Mouse (Mus musculus) midbrain, embryonic 11.5 days (tissue): Measurements from ENCODE around the gene Ngly1. TPM values are rescaled to one million over a fixed set of nuclear protein-coding genes. Genes with fewer than 3 reads are reported as not detected.

Source experiments
- ATAC-seq: fragments of 200-750 bp; cut with Nextera tagmentation; 2 replicates; pipeline ENCODE4 v1.8.0; 2017; ENCODE audit warnings: moderate TSS enrichment, moderate library complexity; ENCODE audit not compliant: low FRiP score
- DNase-seq: peaks from one replicate; pipeline ENCODE4 v3.0.0; 2015; ENCODE audit warnings: low spot score; ENCODE audit errors: missing footprints
- H3K27ac ChIP-seq: fragments of 300-500 bp; sonication (generic); 2 replicates; pipeline ENCODE4 v1.5.1; 2014; ENCODE audit warnings: low read depth, low read length
- H3K27me3 ChIP-seq: fragments of 300-500 bp; sonication (generic); 2 replicates; pipeline ENCODE4 v1.6.1; 2014; ENCODE audit warnings: mild to moderate bottlenecking, low read length, moderate library complexity, mixed read lengths; ENCODE audit not compliant: control insufficient read depth, insufficient read depth
- H3K36me3 ChIP-seq: fragments of 300-500 bp; sonication (generic); 2 replicates; pipeline ENCODE4 v1.6.1; 2014; ENCODE audit warnings: mild to moderate bottlenecking, low read length, moderate library complexity, mixed read lengths; ENCODE audit not compliant: control insufficient read depth, insufficient read depth
- H3K4me1 ChIP-seq: fragments of 300-500 bp; sonication (generic); 2 replicates; pipeline ENCODE4 v1.6.1; 2014; ENCODE audit warnings: low read length; ENCODE audit not compliant: control insufficient read depth, insufficient read depth
- H3K4me2 ChIP-seq: fragments of 300-500 bp; sonication (generic); 2 replicates; pipeline ENCODE4 v1.6.1; 2014; ENCODE audit warnings: mild to moderate bottlenecking, moderate library complexity
- H3K4me3 ChIP-seq: fragments of 300-500 bp; sonication (generic); 2 replicates; pipeline ENCODE4 v1.5.1; 2014; ENCODE audit warnings: low read depth, low read length
- H3K9ac ChIP-seq: fragments of 300-500 bp; sonication (generic); 2 replicates; pipeline ENCODE4 v1.6.1; 2014; ENCODE audit warnings: low read length
- H3K9me3 ChIP-seq: fragments of 300-500 bp; sonication (generic); 2 replicates; pipeline ENCODE4 v1.6.1; 2016; ENCODE audit warnings: low read length; ENCODE audit not compliant: control insufficient read depth
- WGBS: fragments of 180-500 bp; shearing (Covaris S2); extraction: QIAGEN DNeasy Blood & Tissue Kit; methylation state at CpG from one replicate; pipeline ENCODE4 v1.1.7; 2014; 5-methylcytosine and 5-hydroxymethylcytosine counted together
- polyA plus RNA-seq: library from polyadenylated mRNA; unstranded; fragments of >200 nt; fragmentation: Nextera tagmentation; extraction: Ambion mirVana; gene quantifications from 2 replicates; pipeline ENCODE4 v1.2.1, GENCODE M21; 2014

The Ngly1 gene
- polyA plus RNA-seq, 1 experiment from 2014 or later = 22.0 TPM

DNA sequence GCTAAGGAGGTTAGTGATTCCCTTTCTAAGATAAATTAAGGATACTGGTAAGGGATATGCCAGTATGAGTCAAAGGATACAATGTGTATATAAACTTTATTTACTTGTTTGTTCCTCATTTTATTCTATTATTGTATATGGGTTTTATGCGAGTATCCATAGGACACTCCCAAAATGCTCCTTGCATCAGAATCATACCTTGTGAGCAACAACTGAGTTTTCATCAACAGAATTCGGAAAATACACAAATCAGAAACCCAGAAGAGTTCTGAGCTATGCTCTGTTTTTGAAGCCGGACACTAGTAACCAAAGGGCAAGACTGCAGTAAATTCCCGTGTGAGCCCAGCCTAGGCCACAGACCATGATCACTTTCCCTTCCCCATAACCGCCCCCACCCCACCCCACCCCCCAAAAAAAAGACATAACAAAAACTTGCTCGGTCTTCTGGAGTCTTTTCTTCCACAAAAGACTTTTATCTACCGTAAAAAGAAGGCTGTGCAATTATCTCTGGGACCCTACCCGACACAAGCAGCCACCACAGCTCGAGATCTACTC is 400 bp upstream of the Ngly1 start:
- peak; percentile 87 for DNase-seq
- no peaks in the 10 kb centered on the region for H3K36me3 ChIP-seq
- H3K9ac ChIP-seq = peak overlapping the region; percentile 91
- peak; percentile 26; the same call in 1 of the 2 replicates for ATAC-seq
- no peaks in the 10 kb centered on the region for H3K27me3 ChIP-seq
- H3K4me3 ChIP-seq = peak overlapping the region; percentile 69
- H3K4me1 ChIP-seq = peaks cover 7% of the 10 kb centered on the region
- peak overlapping the region; percentile 77 for H3K4me2 ChIP-seq
- WGBS = 19% methylated on average over 9 of the region's 9 CpGs
- H3K27ac ChIP-seq = no peak overlapping the region
- no peaks in the 10 kb centered on the region for H3K9me3 ChIP-seq

DNA sequence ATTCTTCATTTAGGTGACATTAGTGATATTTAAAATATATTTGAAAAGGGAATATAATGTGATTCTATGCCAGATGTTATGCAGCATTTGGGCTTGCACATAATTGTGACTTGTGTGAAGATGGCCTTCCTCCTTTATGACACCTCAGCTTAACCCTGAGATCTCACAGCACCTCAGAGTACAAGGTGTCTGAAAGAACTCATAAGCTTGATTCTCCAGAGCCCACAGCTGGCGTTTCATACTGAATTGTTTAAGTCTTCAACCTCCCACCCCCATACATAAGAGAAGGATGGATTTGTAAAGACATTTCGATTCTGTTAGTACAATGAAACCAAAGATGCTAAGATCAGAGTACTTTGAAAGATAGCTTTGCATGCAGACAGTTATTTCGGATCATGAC is 1.0 kb downstream of the Ngly1 start:
- no peaks in the 10 kb centered on the region for H3K9me3 ChIP-seq
- 69% methylated on average over 3 of the region's 3 CpGs for WGBS
- peaks cover 5% of the 10 kb centered on the region for H3K4me1 ChIP-seq
- peak overlapping the region; percentile 91 for H3K9ac ChIP-seq
- H3K4me2 ChIP-seq = peak overlapping the region; percentile 77
- ATAC-seq = no peak
- H3K27ac ChIP-seq = no peak overlapping the region
- H3K4me3 ChIP-seq = peak overlapping the region; percentile 69; the same call in 1 of the 2 replicates
- H3K27me3 ChIP-seq = no peaks in the 10 kb centered on the region
- DNase-seq = peak; percentile 81
- H3K36me3 ChIP-seq = no peaks in the 10 kb centered on the region

DNA sequence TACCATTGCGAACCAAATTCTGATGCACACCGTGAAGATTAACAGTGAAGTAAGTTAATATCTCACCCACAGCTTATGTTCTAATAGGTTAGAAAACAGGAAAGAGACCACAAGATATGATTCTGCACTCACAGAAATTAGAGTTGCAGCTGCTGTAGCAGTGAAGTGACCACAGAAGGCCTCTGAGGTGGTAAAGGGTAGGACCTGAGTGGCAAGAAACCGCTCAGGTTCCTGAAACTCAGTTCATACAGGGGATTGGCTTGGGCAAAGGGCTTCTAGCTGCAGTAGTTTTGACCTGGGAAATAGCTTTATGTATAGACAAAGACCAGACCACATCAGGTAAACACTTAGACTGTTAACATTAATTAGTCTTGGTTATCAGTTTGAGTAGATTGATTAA is 6.7 kb downstream of the Ngly1 start:
- 93% methylated on average over 3 of the region's 3 CpGs for WGBS

DNA sequence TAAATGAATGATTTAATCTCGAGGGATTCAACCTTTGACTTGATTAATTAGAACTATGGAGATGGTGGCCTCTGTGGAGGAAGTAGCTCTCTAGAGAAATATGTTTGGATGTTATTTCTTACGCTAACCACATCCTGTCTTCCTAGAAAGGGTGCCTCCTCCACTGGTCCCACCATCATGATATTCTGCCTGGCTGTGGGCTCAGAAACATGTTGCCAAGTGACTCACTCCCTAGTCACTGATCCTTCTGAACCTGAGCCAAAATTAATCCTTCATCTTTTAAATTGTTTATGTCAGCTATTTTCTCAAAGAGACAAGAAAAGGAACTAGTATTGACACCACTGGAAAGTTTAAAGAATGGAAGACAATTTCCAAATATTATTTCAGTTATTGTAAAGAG is 7.1 kb downstream of the Ngly1 start:
- DNase-seq (no peak), ATAC-seq (no peak)
- Histone ChIP-seq H3K4me2 (no peak overlapping the region), H3K27me3 (no peaks in the 10 kb centered on the region), H3K9me3 (no peaks in the 10 kb centered on the region), H3K9ac (no peak overlapping the region), H3K27ac (no peak overlapping the region), H3K36me3 (no peaks in the 10 kb centered on the region), H3K4me3 (no peak overlapping the region), H3K4me1 (no peaks in the 10 kb centered on the region)
- 91% methylated on average over 2 of the region's 2 CpGs for WGBS

More for the DNA sequence above, 6.7 kb downstream of the Ngly1 start:
- Histone ChIP-seq H3K27me3 (no peaks in the 10 kb centered on the region), H3K4me1 (no peaks in the 10 kb centered on the region), H3K4me3 (no peak overlapping the region), H3K36me3 (no peaks in the 10 kb centered on the region), H3K9ac (no peak overlapping the region), H3K4me2 (no peak overlapping the region), H3K9me3 (no peaks in the 10 kb centered on the region), H3K27ac (no peak overlapping the region)
- ATAC-seq = no peak
- DNase-seq = no peak

DNA sequence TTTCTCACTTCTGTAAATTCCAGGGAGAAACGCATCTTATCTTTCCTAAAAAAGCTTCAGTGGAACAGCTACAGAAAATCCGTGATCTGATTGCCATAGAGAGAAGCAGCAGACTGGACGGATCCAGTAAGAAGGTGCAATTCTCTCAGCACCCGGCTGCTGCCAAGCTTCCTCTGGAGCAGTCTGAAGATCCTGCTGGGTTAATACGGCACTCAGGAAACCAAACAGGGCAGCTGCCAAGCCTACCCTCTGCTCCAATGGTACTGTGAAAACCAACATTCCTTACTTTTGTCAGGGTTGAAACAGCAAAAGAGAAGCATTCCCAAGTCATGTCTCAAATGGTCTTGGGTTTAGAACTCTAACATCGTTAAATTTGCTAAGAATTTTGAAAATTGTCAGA is 11.5 kb downstream of the Ngly1 start:
- no peak for ATAC-seq
- WGBS = 77% methylated on average over 6 of the region's 6 CpGs

DNA sequence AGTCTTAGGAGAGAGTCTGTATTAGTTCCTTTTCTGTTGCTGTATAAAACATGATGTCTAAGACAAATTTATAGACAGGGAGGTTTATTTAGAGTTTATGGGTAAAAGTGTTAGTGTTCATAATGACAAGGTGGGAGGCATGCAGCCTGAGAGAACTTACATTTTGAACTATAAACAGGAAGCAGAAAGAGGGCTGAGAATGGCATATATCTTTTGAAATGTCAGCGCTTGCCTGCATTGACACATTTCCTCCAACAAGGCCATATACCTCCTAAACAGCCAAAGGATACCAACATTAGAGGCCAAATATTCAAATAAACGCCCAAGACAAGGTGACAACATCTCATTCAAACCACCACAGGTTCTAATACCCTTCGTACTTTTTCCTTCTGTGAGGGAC is 12.8 kb downstream of the Ngly1 start:
- Histone ChIP-seq H3K9ac (no peak overlapping the region), H3K27ac (no peak overlapping the region), H3K4me1 (no peaks in the 10 kb centered on the region), H3K9me3 (no peaks in the 10 kb centered on the region), H3K4me3 (no peak overlapping the region), H3K36me3 (no peaks in the 10 kb centered on the region), H3K27me3 (no peaks in the 10 kb centered on the region), H3K4me2 (no peak overlapping the region)
- DNase-seq (no peak), ATAC-seq (no peak)
- WGBS = 86% methylated on average over 3 of the region's 3 CpGs

More for the DNA sequence above, 11.5 kb downstream of the Ngly1 start:
- Histone ChIP-seq H3K9ac (no peak overlapping the region), H3K4me3 (no peak overlapping the region), H3K36me3 (no peaks in the 10 kb centered on the region), H3K9me3 (no peaks in the 10 kb centered on the region), H3K4me1 (no peaks in the 10 kb centered on the region), H3K27me3 (no peaks in the 10 kb centered on the region), H3K4me2 (no peak overlapping the region), H3K27ac (no peak overlapping the region)
- no peak for DNase-seq

DNA sequence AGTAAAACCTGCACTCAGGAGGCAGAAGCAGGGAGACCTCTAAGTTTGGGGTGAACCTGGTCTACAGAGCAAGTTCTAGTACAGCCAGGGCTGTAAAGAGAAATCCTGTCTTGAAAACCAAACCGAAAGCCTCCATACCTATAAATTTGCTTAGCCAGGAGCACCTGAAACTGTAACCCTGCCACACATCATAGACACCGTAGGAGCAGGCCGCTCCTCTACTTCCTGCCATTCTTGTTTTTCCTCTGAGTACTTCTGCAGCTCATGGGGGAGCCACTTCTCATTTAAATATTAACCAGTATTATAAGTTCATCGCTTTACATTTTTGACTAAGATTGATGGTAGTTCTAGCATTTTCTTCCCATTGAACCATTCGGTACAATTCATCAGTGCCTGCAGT is 17.9 kb downstream of the Ngly1 start:
- DNase-seq (no peak), ATAC-seq (no peak)
- Histone ChIP-seq H3K4me3 (no peak overlapping the region), H3K9me3 (no peaks in the 10 kb centered on the region), H3K4me2 (no peak overlapping the region), H3K36me3 (no peaks in the 10 kb centered on the region), H3K9ac (no peak overlapping the region), H3K27me3 (no peaks in the 10 kb centered on the region), H3K27ac (no peak overlapping the region), H3K4me1 (no peaks in the 10 kb centered on the region)
- 94% methylated on average over 5 of the region's 5 CpGs for WGBS

DNA sequence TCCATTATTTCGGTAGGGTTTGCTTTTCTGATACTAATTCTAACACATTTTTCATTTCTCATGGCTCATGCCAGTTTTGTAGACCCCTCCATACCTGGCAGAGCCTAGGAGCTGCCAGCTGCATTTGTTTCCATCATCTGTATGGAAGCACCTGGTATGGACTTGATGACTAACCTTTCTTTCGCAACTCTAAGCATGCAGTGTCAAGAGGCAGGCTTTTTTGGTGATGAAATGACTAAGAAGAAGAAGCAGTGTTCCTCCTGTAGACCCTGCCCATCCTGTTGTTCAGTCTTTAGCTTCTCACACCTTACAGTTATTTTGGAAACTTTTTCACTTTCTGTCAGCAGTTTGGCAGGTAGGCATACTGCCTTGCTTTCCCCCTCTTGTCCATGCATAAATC is 20.7 kb downstream of the Ngly1 start:
- no peaks in the 10 kb centered on the region for H3K27me3 ChIP-seq
- H3K27ac ChIP-seq = no peak overlapping the region
- ATAC-seq (no peak), DNase-seq (no peak)
- no peak overlapping the region for H3K4me2 ChIP-seq
- H3K4me1 ChIP-seq = no peaks in the 10 kb centered on the region
- H3K9ac ChIP-seq = no peak overlapping the region
- no peaks in the 10 kb centered on the region for H3K9me3 ChIP-seq
- no peaks in the 10 kb centered on the region for H3K36me3 ChIP-seq
- no peak overlapping the region for H3K4me3 ChIP-seq
- WGBS = 95% methylated on average over 2 of the region's 2 CpGs

DNA sequence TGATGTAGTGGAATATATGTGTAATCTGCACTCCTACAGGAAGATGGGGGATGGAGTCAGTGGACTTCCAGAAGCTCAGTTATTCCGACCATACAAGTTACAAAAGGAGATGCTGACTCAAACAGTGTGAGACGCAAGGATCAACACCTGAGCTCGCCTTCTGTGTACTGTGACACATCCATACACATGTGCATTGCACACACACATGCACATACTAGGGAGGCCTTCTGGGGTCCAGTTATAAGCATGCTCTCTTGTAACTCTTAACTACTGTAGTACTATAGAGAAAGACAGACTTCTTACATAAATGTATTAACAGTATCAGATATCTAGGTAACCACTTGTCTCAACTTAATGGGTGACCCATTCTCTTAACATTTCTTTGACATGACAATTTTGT is 24.6 kb downstream of the Ngly1 start:
- Histone ChIP-seq H3K9me3 (no peaks in the 10 kb centered on the region), H3K4me1 (no peaks in the 10 kb centered on the region), H3K27ac (no peak overlapping the region), H3K9ac (no peak overlapping the region), H3K4me3 (no peak overlapping the region), H3K4me2 (no peak overlapping the region), H3K36me3 (no peaks in the 10 kb centered on the region), H3K27me3 (no peaks in the 10 kb centered on the region)
- 88% methylated on average over 3 of the region's 3 CpGs for WGBS
- no peak for ATAC-seq
- DNase-seq = no peak
